Mouse (Mus musculus): Measurements from ENCODE around the gene Map3k3. TPM values are rescaled to one million over a fixed set of nuclear protein-coding genes. Genes with fewer than 3 reads are reported as not detected.

Map3k3 gene
- polyA plus RNA-seq, 1 experiment from 2014 or later: 22.3 TPM

DNA sequence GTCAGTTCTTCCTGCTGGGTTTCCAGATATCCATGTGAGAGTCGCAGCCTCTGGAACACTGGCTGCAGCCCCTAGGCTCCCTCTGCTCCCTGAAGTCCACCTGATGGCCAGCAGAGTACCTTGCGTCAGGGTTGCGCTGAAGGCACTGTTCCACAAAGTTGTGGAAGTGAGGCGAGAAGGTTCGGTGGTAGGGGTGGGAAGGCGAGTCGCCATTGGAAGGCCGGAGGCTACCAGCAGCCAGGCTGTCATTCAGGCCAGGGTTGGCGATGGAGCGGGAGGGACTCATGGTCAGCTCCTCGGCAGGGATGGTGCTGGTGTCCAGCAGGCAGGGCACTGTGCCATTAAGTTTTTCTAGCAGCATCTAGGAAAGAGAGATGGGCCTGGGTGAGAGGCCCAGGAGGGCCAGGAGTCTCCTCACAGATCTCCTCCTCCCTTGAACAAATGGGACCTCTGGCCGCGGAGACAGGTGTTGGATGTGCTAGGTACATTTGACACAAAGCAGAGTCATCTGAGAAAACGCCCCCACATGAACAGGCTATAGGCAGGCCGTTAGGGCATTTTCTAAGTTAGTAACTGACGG is 80.3 kb downstream of the Map3k3 start:
- H3K4me3 ChIP-seq (ENCODE audit: low read depth, low read length): no peak overlapping the region
- DNase-seq (ENCODE audit: low spot score) (no peak), ATAC-seq (replicated peaks; ENCODE audit: low FRiP score, low TSS enrichment, low read depth) (no peak)
- H3K27ac ChIP-seq (ENCODE audit: low read depth): no peak overlapping the region
- no peak overlapping the region for H3K9ac ChIP-seq (ENCODE audit: low read length)
- H3K4me2 ChIP-seq (ENCODE audit: low read length): no peak overlapping the region
- peaks cover 37% of the 10 kb centered on the region for H3K36me3 ChIP-seq (ENCODE audit: control insufficient read depth, insufficient read depth, low read length)
- H3K9me3 ChIP-seq (ENCODE audit: control insufficient read depth, low read length): no peaks in the 10 kb centered on the region
- 87% methylated on average over 16 of the region's 16 CpGs for WGBS
- no peaks in the 10 kb centered on the region for H3K27me3 ChIP-seq (replicated peaks; ENCODE audit: control insufficient read depth, insufficient read depth, low read length)
- peaks cover 13% of the 10 kb centered on the region for H3K4me1 ChIP-seq (replicated peaks; ENCODE audit: control insufficient read depth, insufficient read depth, low read length)

DNA sequence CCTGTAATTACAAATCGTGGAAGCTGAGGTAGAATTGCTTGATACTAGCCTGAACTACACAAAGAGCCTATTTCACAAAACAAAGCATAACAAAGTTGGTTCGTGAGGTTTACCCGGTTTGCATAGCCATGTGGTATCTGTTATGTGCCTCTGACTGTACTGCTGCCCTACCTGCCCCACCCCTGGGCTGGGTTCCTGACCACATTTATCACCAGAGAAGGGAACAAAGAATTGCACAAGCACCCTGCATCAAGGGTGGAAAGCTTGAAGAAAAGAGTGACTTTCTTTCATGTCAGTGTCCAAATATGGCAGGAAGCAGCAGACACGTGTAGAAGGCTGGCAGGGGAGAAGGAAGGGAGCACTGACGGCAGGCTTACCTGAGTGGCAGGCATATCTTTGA is 83.0 kb downstream of the Map3k3 start:
- 84% methylated on average over 5 of the region's 5 CpGs for WGBS
- no peak for DNase-seq (ENCODE audit: low spot score)
- no peak for ATAC-seq (replicated peaks; ENCODE audit: low FRiP score, low TSS enrichment, low read depth)

DNA sequence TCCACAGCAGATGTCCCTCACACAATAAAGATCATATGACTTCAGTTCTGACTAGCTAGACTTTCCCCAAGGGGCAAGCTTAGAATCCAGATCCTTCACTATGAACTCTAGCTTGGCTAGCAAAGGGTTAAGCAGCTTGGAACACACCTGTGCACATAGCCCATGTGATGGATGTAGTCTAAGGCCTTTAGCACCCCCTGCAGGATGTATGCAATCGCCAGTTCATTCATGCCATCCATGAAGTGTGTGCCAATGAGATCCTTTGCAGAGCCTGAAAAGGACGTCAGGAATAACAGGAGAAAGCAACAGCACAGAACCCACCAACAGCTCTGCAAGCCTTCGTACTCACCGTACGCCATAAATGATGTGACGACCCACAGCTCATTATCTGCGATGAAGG is 86.4 kb downstream of the Map3k3 start:
- Histone ChIP-seq H3K27ac (ENCODE audit: low read depth) (no peak overlapping the region), H3K27me3 (replicated peaks; ENCODE audit: control insufficient read depth, insufficient read depth, low read length) (no peaks in the 10 kb centered on the region), H3K4me1 (replicated peaks; ENCODE audit: control insufficient read depth, insufficient read depth, low read length) (no peaks in the 10 kb centered on the region), H3K4me3 (ENCODE audit: low read depth, low read length) (no peak overlapping the region), H3K9me3 (ENCODE audit: control insufficient read depth, low read length) (no peaks in the 10 kb centered on the region), H3K4me2 (ENCODE audit: low read length) (no peak overlapping the region), H3K9ac (ENCODE audit: low read length) (no peak overlapping the region), H3K36me3 (ENCODE audit: control insufficient read depth, insufficient read depth, low read length) (peaks cover 25% of the 10 kb centered on the region)
- ATAC-seq (replicated peaks; ENCODE audit: low FRiP score, low TSS enrichment, low read depth) (no peak), DNase-seq (ENCODE audit: low spot score) (no peak)
- WGBS: 77% methylated on average over 7 of the region's 7 CpGs

More for the DNA sequence above, 83.0 kb downstream of the Map3k3 start:
- no peaks in the 10 kb centered on the region for H3K9me3 ChIP-seq (ENCODE audit: control insufficient read depth, low read length)
- H3K9ac ChIP-seq (ENCODE audit: low read length): no peak overlapping the region
- H3K4me1 ChIP-seq (replicated peaks; ENCODE audit: control insufficient read depth, insufficient read depth, low read length): no peaks in the 10 kb centered on the region
- H3K27ac ChIP-seq (ENCODE audit: low read depth): no peak overlapping the region
- H3K27me3 ChIP-seq (replicated peaks; ENCODE audit: control insufficient read depth, insufficient read depth, low read length): no peaks in the 10 kb centered on the region
- H3K36me3 ChIP-seq (ENCODE audit: control insufficient read depth, insufficient read depth, low read length): peaks cover 37% of the 10 kb centered on the region
- H3K4me2 ChIP-seq (ENCODE audit: low read length): no peak overlapping the region
- no peak overlapping the region for H3K4me3 ChIP-seq (ENCODE audit: low read depth, low read length)

GRCm38 (mm10) chr11:106173228-106173627 is 88.8 kb downstream of the Map3k3 start:
- Histone ChIP-seq H3K9ac (ENCODE audit: low read length) (no peak overlapping the region), H3K36me3 (ENCODE audit: control insufficient read depth, insufficient read depth, low read length) (peaks cover 1% of the 10 kb centered on the region; the same call in 1 of the 2 replicates), H3K4me1 (replicated peaks; ENCODE audit: control insufficient read depth, insufficient read depth, low read length) (no peaks in the 10 kb centered on the region), H3K27ac (ENCODE audit: low read depth) (no peak overlapping the region), H3K4me2 (ENCODE audit: low read length) (no peak overlapping the region), H3K9me3 (ENCODE audit: control insufficient read depth, low read length) (no peaks in the 10 kb centered on the region), H3K4me3 (ENCODE audit: low read depth, low read length) (no peak overlapping the region), H3K27me3 (replicated peaks; ENCODE audit: control insufficient read depth, insufficient read depth, low read length) (no peaks in the 10 kb centered on the region)
- DNase-seq (ENCODE audit: low spot score) (no peak), ATAC-seq (replicated peaks; ENCODE audit: low FRiP score, low TSS enrichment, low read depth) (no peak)
- WGBS: 96% methylated on average over 2 of the region's 2 CpGs

- H3K9ac ChIP-seq (ENCODE audit: low read length): no peak overlapping the region
- H3K36me3 ChIP-seq (ENCODE audit: control insufficient read depth, insufficient read depth, low read length): no peaks in the 10 kb centered on the region
- H3K4me1 ChIP-seq (replicated peaks; ENCODE audit: control insufficient read depth, insufficient read depth, low read length): no peaks in the 10 kb centered on the region
- no peaks in the 10 kb centered on the region for H3K9me3 ChIP-seq (ENCODE audit: control insufficient read depth, low read length)
- DNase-seq (ENCODE audit: low spot score) (no peak), ATAC-seq (replicated peaks; ENCODE audit: low FRiP score, low TSS enrichment, low read depth) (no peak)
- WGBS: 90% methylated on average over 5 of the region's 5 CpGs
- no peaks in the 10 kb centered on the region for H3K27me3 ChIP-seq (replicated peaks; ENCODE audit: control insufficient read depth, insufficient read depth, low read length)
- H3K4me3 ChIP-seq (ENCODE audit: low read depth, low read length): no peak overlapping the region
- no peak overlapping the region for H3K4me2 ChIP-seq (ENCODE audit: low read length)
- no peak overlapping the region for H3K27ac ChIP-seq (ENCODE audit: low read depth)
These were observed 90.0 kb downstream of the Map3k3 start for GRCm38 (mm10) chr11:106174372-106174771.

DNA sequence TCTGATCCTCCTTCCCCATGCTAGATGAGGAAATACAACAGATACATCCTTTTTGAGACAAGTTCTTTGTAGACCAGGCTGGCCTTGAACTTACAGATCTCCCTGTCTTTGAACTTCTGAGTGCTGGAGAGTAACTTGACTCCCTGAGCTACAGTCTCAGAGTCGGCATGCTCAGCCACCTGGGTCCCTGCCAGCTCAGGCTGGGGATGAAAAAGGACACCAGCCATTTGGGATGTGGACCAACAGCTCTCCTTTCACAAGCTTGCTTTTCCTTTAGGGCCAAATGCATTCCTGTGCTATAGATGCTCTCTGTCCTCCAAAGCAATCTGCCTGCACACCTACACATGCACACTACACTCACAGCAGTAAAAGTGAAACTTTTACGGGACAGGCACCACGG is 90.7 kb downstream of the Map3k3 start:
- WGBS: 53% methylated on average over 3 of the region's 3 CpGs
- ATAC-seq (replicated peaks; ENCODE audit: low FRiP score, low TSS enrichment, low read depth) (no peak), DNase-seq (ENCODE audit: low spot score) (no peak)

DNA sequence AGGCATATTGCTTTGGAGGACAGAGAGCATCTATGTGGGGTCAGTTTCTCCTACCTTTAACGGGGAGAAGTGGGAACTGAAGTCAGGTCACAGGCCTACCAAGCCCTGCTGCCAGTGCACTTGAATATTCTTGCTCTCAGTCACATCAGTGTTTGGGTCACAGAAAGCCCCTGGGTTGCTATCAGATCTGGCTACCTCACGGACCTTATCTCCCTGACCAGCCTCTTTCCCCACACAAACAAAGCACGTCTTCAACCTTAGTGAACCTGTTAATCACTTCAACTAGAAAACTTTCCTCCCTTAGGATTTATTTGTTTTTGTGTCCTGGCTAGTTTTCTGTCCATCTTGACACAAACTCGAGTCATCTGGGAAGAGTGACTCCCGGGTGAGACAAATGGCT is 92.0 kb downstream of the Map3k3 start:
- Histone ChIP-seq H3K4me2 (ENCODE audit: low read length) (no peak overlapping the region), H3K36me3 (ENCODE audit: control insufficient read depth, insufficient read depth, low read length) (no peaks in the 10 kb centered on the region), H3K27ac (ENCODE audit: low read depth) (no peak overlapping the region), H3K27me3 (replicated peaks; ENCODE audit: control insufficient read depth, insufficient read depth, low read length) (no peaks in the 10 kb centered on the region), H3K9ac (ENCODE audit: low read length) (no peak overlapping the region), H3K4me1 (replicated peaks; ENCODE audit: control insufficient read depth, insufficient read depth, low read length) (no peaks in the 10 kb centered on the region), H3K9me3 (ENCODE audit: control insufficient read depth, low read length) (no peaks in the 10 kb centered on the region), H3K4me3 (ENCODE audit: low read depth, low read length) (no peak overlapping the region)
- 71% methylated on average over 5 of the region's 5 CpGs for WGBS
- no peak for DNase-seq (ENCODE audit: low spot score)
- no peak for ATAC-seq (replicated peaks; ENCODE audit: low FRiP score, low TSS enrichment, low read depth)

More for the DNA sequence above, 90.7 kb downstream of the Map3k3 start:
- no peak overlapping the region for H3K4me2 ChIP-seq (ENCODE audit: low read length)
- no peaks in the 10 kb centered on the region for H3K36me3 ChIP-seq (ENCODE audit: control insufficient read depth, insufficient read depth, low read length)
- H3K4me3 ChIP-seq (ENCODE audit: low read depth, low read length): no peak overlapping the region
- no peak overlapping the region for H3K9ac ChIP-seq (ENCODE audit: low read length)
- no peaks in the 10 kb centered on the region for H3K9me3 ChIP-seq (ENCODE audit: control insufficient read depth, low read length)
- no peak overlapping the region for H3K27ac ChIP-seq (ENCODE audit: low read depth)
- H3K4me1 ChIP-seq (replicated peaks; ENCODE audit: control insufficient read depth, insufficient read depth, low read length): no peaks in the 10 kb centered on the region
- H3K27me3 ChIP-seq (replicated peaks; ENCODE audit: control insufficient read depth, insufficient read depth, low read length): no peaks in the 10 kb centered on the region

- 73% methylated on average over 5 of the region's 5 CpGs for WGBS
- H3K36me3 ChIP-seq (ENCODE audit: control insufficient read depth, insufficient read depth, low read length): no peaks in the 10 kb centered on the region
- ATAC-seq (replicated peaks; ENCODE audit: low FRiP score, low TSS enrichment, low read depth) (no peak), DNase-seq (ENCODE audit: low spot score) (no peak)
- no peak overlapping the region for H3K27ac ChIP-seq (ENCODE audit: low read depth)
- H3K9ac ChIP-seq (ENCODE audit: low read length): no peak overlapping the region
- no peaks in the 10 kb centered on the region for H3K9me3 ChIP-seq (ENCODE audit: control insufficient read depth, low read length)
- H3K27me3 ChIP-seq (replicated peaks; ENCODE audit: control insufficient read depth, insufficient read depth, low read length): no peaks in the 10 kb centered on the region
- H3K4me2 ChIP-seq (ENCODE audit: low read length): no peak overlapping the region
- H3K4me1 ChIP-seq (replicated peaks; ENCODE audit: control insufficient read depth, insufficient read depth, low read length): no peaks in the 10 kb centered on the region
- H3K4me3 ChIP-seq (ENCODE audit: low read depth, low read length): no peak overlapping the region
These were observed 93.8 kb downstream of the Map3k3 start for GRCm38 (mm10) chr11:106178036-106178782.
